Mouse (Mus musculus): ENCODE results near the gene Pfdn5.

The Pfdn5 gene

DNA sequence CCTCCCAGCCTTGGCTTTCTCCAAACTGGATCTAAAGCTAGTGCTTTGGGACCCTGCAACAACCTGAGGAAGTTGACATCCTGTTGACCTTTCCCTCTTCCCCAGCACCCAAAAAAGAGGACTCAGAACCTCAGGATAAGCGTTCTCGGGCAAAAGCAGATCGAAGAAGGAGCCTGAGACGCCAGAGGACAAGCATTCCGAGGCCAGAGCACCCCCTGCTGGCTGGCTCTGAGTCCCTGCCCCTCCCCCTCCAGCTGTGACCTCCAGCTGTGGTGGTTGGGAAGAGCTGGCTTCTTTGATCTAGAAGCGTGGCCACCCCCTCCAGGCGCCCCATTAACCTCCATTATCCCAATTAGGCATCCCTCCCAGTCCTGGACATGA lies 51.2 kb downstream of the Pfdn5 start:
- peak; percentile 42 for DNase-seq

- peak; percentile 19 for DNase-seq
Observed at GRCm38 (mm10) chr15:102377810-102378262, 51.9 kb downstream of the Pfdn5 start.

All from cerebellum, adult 11-12 months (tissue).